Mouse (Mus musculus) limb, embryonic 14.5 days (tissue): ENCODE results near the gene Gm28048. TPM values are rescaled to one million over a fixed set of nuclear protein-coding genes. Genes with fewer than 3 reads are reported as not detected.
A peak's percentile ranks its signal among the peaks of the same experiment; 100 is the strongest.

Experiments
- ATAC-seq: fragments of 200-750 bp; cut with Nextera tagmentation; 2 replicates; pipeline ENCODE4 v1.8.0; 2017; ENCODE audit warnings: low read depth, moderate number of reproducible peaks, moderate TSS enrichment; ENCODE audit not compliant: low FRiP score
- DNase-seq: peaks from one replicate; pipeline ENCODE4 v3.0.0-alpha.2; 2015; ENCODE audit warnings: low spot score
- H3K27ac ChIP-seq: fragments of 300-500 bp; sonication (generic); replicated peaks from 2 replicates; pipeline ENCODE4 v1.5.1; 2014; ENCODE audit warnings: low read depth, mild to moderate bottlenecking, low read length, moderate library complexity, mixed read lengths
- H3K27me3 ChIP-seq: fragments of 300-500 bp; sonication (generic); 2 replicates; pipeline ENCODE4 v1.6.1; 2014; ENCODE audit warnings: low read length, mixed read lengths; ENCODE audit not compliant: control insufficient read depth, insufficient read depth
- H3K36me3 ChIP-seq: fragments of 300-500 bp; sonication (generic); 2 replicates; pipeline ENCODE4 v1.6.1; 2014; ENCODE audit warnings: mild to moderate bottlenecking, low read length, moderate library complexity, mixed read lengths; ENCODE audit not compliant: control insufficient read depth, insufficient read depth
- H3K4me1 ChIP-seq: fragments of 300-500 bp; sonication (generic); 2 replicates; pipeline ENCODE4 v1.6.1; 2014; ENCODE audit warnings: antibody characterized with exemption, low read length, mixed read lengths; ENCODE audit not compliant: control insufficient read depth, insufficient read depth
- H3K4me2 ChIP-seq: fragments of 300-500 bp; sonication (generic); replicated peaks from 2 replicates; pipeline ENCODE4 v1.6.1; 2014; ENCODE audit warnings: low read depth, mild to moderate bottlenecking, low read length, moderate library complexity; ENCODE audit not compliant: severe bottlenecking
- H3K4me3 ChIP-seq: fragments of 300-500 bp; sonication (generic); replicated peaks from 2 replicates; pipeline ENCODE4 v1.5.1; 2014; ENCODE audit warnings: low read length
- H3K9ac ChIP-seq: fragments of 300-500 bp; sonication (generic); 2 replicates; pipeline ENCODE4 v1.6.1; 2014; ENCODE audit warnings: mild to moderate bottlenecking, low read depth, low read length, moderate library complexity; ENCODE audit not compliant: severe bottlenecking
- H3K9me3 ChIP-seq: fragments of 300-500 bp; sonication (generic); 2 replicates; pipeline ENCODE4 v1.6.1; 2016; ENCODE audit warnings: low read length; ENCODE audit not compliant: control insufficient read depth
- POLR2A ChIP-seq: fragments of 200-500 bp; IDR thresholded peaks from 2 replicates; pipeline ENCODE4 v1.8.0; 2012; ENCODE audit warnings: inconsistent platforms, mild to moderate bottlenecking, moderate library complexity, borderline replicate concordance; ENCODE audit not compliant: insufficient read depth, insufficient read length; ENCODE audit errors: extremely low read depth
- WGBS: fragments of 180-500 bp; shearing (Covaris S2); extraction: QIAGEN DNeasy Blood & Tissue Kit; methylation state at CpG from one replicate; pipeline ENCODE4 v1.1.7; 2014; 5-methylcytosine and 5-hydroxymethylcytosine counted together
- polyA plus RNA-seq, 2 experiments: library from polyadenylated mRNA; depleted of rRNA in 1 of 2; stranded (reverse) in 1 of 2; unstranded in 1 of 2; fragments of >200 nt; fragmentation: Nextera tagmentation in 1 of 2; extraction: Ambion mirVana in 1 of 2; gene quantifications; 2 replicates each; pipeline versions ENCODE4 v1.2.1 to v1.2.3; 2012 to 2014

Gm28048 gene
- polyA plus RNA-seq, 2 experiments = 2.4 to 10.4 TPM

DNA sequence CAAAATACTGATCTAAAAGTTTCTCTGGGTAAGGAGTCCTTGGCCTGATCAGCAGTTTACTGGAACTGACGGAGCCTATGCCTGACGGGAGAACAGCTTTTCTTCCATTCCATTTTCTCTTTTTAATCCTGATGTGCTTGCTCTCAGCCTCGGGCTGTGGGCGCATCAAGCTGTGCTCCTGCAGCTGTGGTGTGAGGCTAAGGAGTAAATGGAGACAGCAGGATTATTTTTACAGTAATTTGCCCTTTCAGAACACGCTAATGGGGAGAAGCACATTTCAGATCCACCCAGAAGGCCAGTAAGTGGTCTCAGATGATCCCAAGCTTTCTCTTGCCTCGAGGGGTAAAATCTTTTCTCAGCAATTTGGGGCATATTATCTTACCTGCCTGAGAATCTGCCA lies 107.1 kb downstream of the Gm28048 start:
- no peaks in the 10 kb centered on the region for H3K9me3 ChIP-seq
- WGBS = 62% methylated on average over 6 of the region's 6 CpGs
- ATAC-seq (no peak), DNase-seq (no peak)
- H3K4me2 ChIP-seq = no peak overlapping the region
- no peak for TF ChIP-seq POLR2A
- no peak overlapping the region for H3K9ac ChIP-seq
- no peak overlapping the region for H3K27ac ChIP-seq
- H3K4me3 ChIP-seq = no peak overlapping the region
- H3K36me3 ChIP-seq = no peaks in the 10 kb centered on the region
- no peaks in the 10 kb centered on the region for H3K27me3 ChIP-seq
- H3K4me1 ChIP-seq = peaks cover 3% of the 10 kb centered on the region; the same call in 1 of the 2 replicates

DNA sequence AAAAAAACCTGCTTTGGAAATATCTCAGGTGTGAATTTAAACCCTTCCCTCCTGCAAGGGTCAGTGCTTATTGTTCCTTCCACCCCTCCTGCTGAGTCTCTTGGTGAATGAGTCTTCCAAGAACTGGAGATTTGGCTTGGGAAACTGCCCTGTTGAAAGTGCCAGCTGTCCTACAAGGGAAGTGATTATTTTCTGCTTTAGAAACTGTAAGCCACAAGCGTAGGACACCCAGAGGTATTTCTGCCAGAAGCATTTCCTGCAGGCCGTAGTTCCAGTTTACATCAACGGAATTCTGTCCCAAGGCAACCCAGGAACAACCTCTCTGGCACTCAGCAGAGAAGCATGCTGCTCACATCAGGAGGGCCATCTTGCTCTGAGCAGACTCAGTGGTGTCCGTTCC lies 108.5 kb downstream of the Gm28048 start:
- Histone ChIP-seq H3K4me2 (no peak overlapping the region), H3K27me3 (no peaks in the 10 kb centered on the region), H3K4me1 (peaks cover 3% of the 10 kb centered on the region; the same call in 1 of the 2 replicates), H3K9me3 (no peaks in the 10 kb centered on the region), H3K4me3 (no peak overlapping the region), H3K27ac (no peak overlapping the region), H3K36me3 (no peaks in the 10 kb centered on the region), H3K9ac (no peak overlapping the region)
- TF ChIP-seq POLR2A = no peak
- no peak for DNase-seq
- WGBS = 55% methylated on average over 4 of the region's 4 CpGs
- ATAC-seq = no peak

GRCm38 (mm10) chr11:22872307-22872680 lies 109.6 kb downstream of the Gm28048 start:
- Histone ChIP-seq H3K9me3 (no peaks in the 10 kb centered on the region), H3K9ac (no peak overlapping the region), H3K36me3 (no peaks in the 10 kb centered on the region), H3K4me3 (no peak overlapping the region), H3K27me3 (no peaks in the 10 kb centered on the region), H3K27ac (no peak overlapping the region), H3K4me1 (peaks cover 3% of the 10 kb centered on the region; the same call in 1 of the 2 replicates), H3K4me2 (peak overlapping the region; percentile 13; the same call in 1 of the 2 replicates)
- WGBS = 37% methylated on average over 4 of the region's 4 CpGs
- DNase-seq (no peak), ATAC-seq (no peak)
- no peak for TF ChIP-seq POLR2A

GRCm38 (mm10) chr11:22871628-22872306 lies 110.1 kb downstream of the Gm28048 start:
- WGBS = 53% methylated on average over 7 of the region's 7 CpGs
- no peak for DNase-seq
- Histone ChIP-seq H3K27me3 (no peaks in the 10 kb centered on the region), H3K9me3 (no peaks in the 10 kb centered on the region), H3K4me1 (peaks cover 3% of the 10 kb centered on the region; the same call in 1 of the 2 replicates), H3K4me3 (no peak overlapping the region), H3K36me3 (no peaks in the 10 kb centered on the region), H3K4me2 (peak overlapping the region; percentile 13; the same call in 1 of the 2 replicates), H3K9ac (no peak overlapping the region), H3K27ac (no peak overlapping the region)
- no peak for TF ChIP-seq POLR2A
- ATAC-seq = no peak

DNA sequence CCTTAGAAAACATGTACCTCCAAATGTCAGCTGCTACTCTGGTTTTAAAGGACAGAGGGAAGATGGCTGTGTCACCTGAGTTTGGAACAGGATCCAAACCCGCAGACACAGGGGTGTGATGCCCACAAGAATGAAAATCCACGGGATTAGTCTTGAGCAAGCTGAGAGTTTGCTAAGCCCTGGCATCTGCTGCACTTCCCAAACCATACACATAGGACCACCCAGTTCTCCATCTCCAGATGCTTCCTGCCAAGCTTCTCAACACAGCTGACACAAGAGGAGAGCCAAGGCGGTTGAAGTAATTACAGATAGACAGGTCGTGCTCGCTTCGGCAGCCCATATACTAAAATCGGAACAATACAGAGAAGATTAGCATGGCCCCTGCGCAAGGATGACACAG lies 113.3 kb downstream of the Gm28048 start:
- H3K4me2 ChIP-seq = no peak overlapping the region
- ATAC-seq = 0 out of 2 replicates have a peak, but pooled peaks have one; percentile 62
- H3K4me3 ChIP-seq = no peak overlapping the region
- no peaks in the 10 kb centered on the region for H3K36me3 ChIP-seq
- H3K27ac ChIP-seq = no peak overlapping the region
- H3K9ac ChIP-seq = no peak overlapping the region
- WGBS = 79% methylated on average over 8 of the region's 8 CpGs
- no peak for DNase-seq
- H3K4me1 ChIP-seq = peaks cover 3% of the 10 kb centered on the region; the same call in 1 of the 2 replicates
- no peak for TF ChIP-seq POLR2A
- no peaks in the 10 kb centered on the region for H3K27me3 ChIP-seq
- no peaks in the 10 kb centered on the region for H3K9me3 ChIP-seq
